Mouse (Mus musculus) heart, adult 8-10 months (tissue): ENCODE data around the gene Kidins220. TPM values are rescaled to one million over a fixed set of nuclear protein-coding genes. Genes with fewer than 3 reads are reported as not detected.

Experiments
- DNase-seq: peaks from one replicate; pipeline ENCODE4 v3.0.0; 2022; ENCODE audit warnings: low spot score
- total RNA-seq, 4 experiments: library from RNA; stranded (reverse); gene quantifications; 2 replicates each; pipeline ENCODE4 v1.2.4; 2022

Gene Kidins220
- total RNA-seq, 4 experiments from 2014 or later, result 57.2 to 84.5 (median 66.5) TPM

- DNase-seq, result peak; percentile 49
Measured at GRCm38 (mm10) chr12:25109971-25110681, 135.4 kb downstream of the Kidins220 start.

- DNase-seq, result no peak
Measured at GRCm38 (mm10) chr12:25110682-25111078, 136.0 kb downstream of the Kidins220 start.

Other genes with a start within 250 kb of the Kidins220 start
- 10 to 100 TPM in 2 of 4 experiments, 1 to 10 TPM in 2; 9.6 to 13.6 (median 9.9) TPM for gene Mboat2, start 144.0 kb upstream of the Kidins220 start, total RNA-seq
- gene Id2, start 122.2 kb downstream of the Kidins220 start, total RNA-seq, result 10 to 100 TPM; 12.0 to 15.8 (median 13.6) TPM